Mouse (Mus musculus) cerebellum, adult 2 months (tissue): Measurements from ENCODE around the gene Evi2b.

Experiments used
- CTCF ChIP-seq: fragments of 200-500 bp; IDR thresholded peaks from 2 replicates; pipeline ENCODE4 v1.5.1; 2011; ENCODE audit warnings: low read depth, mild to moderate bottlenecking, control low read depth, low read length, moderate library complexity, borderline replicate concordance; ENCODE audit not compliant: insufficient read depth
- POLR2A ChIP-seq: fragments of 200-500 bp; IDR thresholded peaks from 2 replicates; pipeline ENCODE4 v1.6.1; 2011; ENCODE audit warnings: low read length, control low read depth, borderline replicate concordance; ENCODE audit not compliant: insufficient read depth

- no peak for TF ChIP-seq POLR2A
- no peak for TF ChIP-seq CTCF
These were observed 6.8 kb upstream of the Evi2b start, which contains the start of the genes Evi2 and Evi2a for GRCm38 (mm10) chr11:79530333-79530761.
